Mouse (Mus musculus) gastrocnemius, postnatal 25 days (tissue): ENCODE measurements around the gene Rbks. TPM values are rescaled to one million over a fixed set of nuclear protein-coding genes. Genes with fewer than 3 reads are reported as not detected.

ENCODE experiments used
- DNase-seq: peaks from one replicate; pipeline ENCODE4 v3.0.0; 2022
- microRNA-seq, 2 experiments: library from miRNA; unstranded; fragments of <30 nt; microRNA quantifications; one replicate each; pipeline ENCODE4 v1.2.0; 2021; ENCODE audit warnings: borderline replicate concordance in 2 of 2
- total RNA-seq, 2 experiments: library from RNA; stranded (reverse); gene quantifications; 1 replicate in 1 of 2; 2 replicates in 1 of 2; pipeline ENCODE4 v1.2.3; 2021

The Rbks gene
- total RNA-seq, 2 experiments from 2014 or later = 2.3 to 2.8 TPM

GRCm38 (mm10) chr5:31581932-31582331 is 115.5 kb downstream of the Rbks start:
- no peak for DNase-seq

GRCm38 (mm10) chr5:31581263-31581662 is 116.2 kb downstream of the Rbks start:
- DNase-seq = no peak

DNA sequence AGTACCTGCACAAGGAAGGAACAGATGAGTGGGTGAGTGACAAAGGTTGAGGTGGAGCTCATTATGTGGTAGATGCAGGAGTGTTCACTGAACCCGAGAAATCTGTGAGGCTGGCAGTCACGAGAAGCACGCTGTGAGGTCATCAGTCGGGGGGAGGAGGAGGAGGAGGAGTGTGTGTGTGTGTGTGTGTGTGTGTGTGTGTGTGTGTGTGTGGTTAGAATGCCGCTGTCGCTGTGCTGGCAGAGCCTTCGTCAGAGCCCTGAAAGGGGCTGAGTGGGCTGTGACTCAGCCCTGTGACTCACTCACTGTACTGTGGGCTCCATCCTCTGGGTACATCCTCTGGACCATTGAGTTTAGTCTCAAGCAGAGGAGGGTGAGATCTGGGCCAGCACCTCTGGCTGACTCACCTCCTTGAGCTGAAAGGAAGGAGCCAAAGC is 120.9 kb downstream of the Rbks start:
- peak; percentile 18 for DNase-seq

Small RNA genes within 50 kb of the gene (microRNA-seq; reads per million reads assigned to microRNA genes)
- 0 reads per million in 2 experiments for gene Mir3473e

Other genes with a start within 250 kb of the Rbks start
- gene Zfp512, start 245.2 kb downstream of the Rbks start, total RNA-seq = 10 to 100 TPM in 1 of 2 experiments, 1 to 10 TPM in 1; 9.2 to 10.0 TPM
- not detected for gene 4930548H24Rik, start 211.9 kb downstream of the Rbks start, total RNA-seq
- 10 to 100 TPM; 15.7 to 15.8 TPM for gene Gpn1, start 202.9 kb downstream of the Rbks start, total RNA-seq
- 10 to 100 TPM; 17.4 to 18.6 TPM for gene Slc4a1ap, start 170.6 kb downstream of the Rbks start, total RNA-seq
- 1 to 10 TPM; 8.0 to 9.4 TPM for gene Supt7l, start 169.8 kb downstream of the Rbks start, total RNA-seq
- 100 to 1,000 TPM; 244 to 251 TPM for gene Mrpl33, start 100.7 kb downstream of the Rbks start, total RNA-seq
- 10 to 100 TPM; 22.8 to 23.8 TPM for gene Babam2, start 57 bp upstream of the Rbks start, total RNA-seq